Mouse (Mus musculus) olfactory bulb, adult 2 months (tissue): ENCODE data around the gene Zfp324.

ENCODE experiments used
- CTCF ChIP-seq: fragments of 200-500 bp; IDR thresholded peaks from 2 replicates; pipeline ENCODE4 v1.5.1; 2012; ENCODE audit warnings: low read depth, mild to moderate bottlenecking, low read length, moderate library complexity; ENCODE audit not compliant: insufficient read depth
- POLR2A ChIP-seq: fragments of 200-500 bp; IDR thresholded peaks from 2 replicates; pipeline ENCODE4 v1.6.1; 2012; ENCODE audit warnings: mild to moderate bottlenecking, low read depth, low read length, moderate library complexity; ENCODE audit not compliant: insufficient read depth

DNA sequence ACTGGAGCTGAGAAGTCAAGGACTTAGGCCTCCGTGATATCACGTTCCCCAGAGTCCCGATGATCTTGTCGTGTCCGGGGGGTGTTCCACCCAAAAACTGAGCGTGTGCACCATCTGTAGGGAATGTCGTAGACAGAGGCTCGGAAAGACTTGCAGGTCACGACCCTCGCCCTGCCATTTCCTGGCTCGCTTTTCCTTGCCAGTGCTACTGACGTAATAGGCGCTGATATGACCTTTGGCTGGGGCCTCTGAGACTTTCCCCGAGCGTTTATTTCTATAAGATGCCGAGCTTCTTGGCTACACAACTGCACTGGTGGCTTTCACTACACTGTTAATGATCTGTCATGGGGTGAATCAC is 15.8 kb upstream of the Zfp324 start:
- TF ChIP-seq POLR2A (no peak), CTCF (no peak)
